Mouse (Mus musculus) heart, postnatal 0 days (tissue): ENCODE measurements around the gene Pde6c.

Source experiments
- CTCF ChIP-seq: IDR thresholded peaks from 2 replicates; pipeline ENCODE4 v1.5.1; 2016; ENCODE audit warnings: antibody characterized with exemption, control low read depth, low read depth
- EP300 ChIP-seq: IDR thresholded peaks from 2 replicates; pipeline ENCODE4 v1.6.1; 2016; ENCODE audit warnings: antibody characterized with exemption, low read depth

DNA sequence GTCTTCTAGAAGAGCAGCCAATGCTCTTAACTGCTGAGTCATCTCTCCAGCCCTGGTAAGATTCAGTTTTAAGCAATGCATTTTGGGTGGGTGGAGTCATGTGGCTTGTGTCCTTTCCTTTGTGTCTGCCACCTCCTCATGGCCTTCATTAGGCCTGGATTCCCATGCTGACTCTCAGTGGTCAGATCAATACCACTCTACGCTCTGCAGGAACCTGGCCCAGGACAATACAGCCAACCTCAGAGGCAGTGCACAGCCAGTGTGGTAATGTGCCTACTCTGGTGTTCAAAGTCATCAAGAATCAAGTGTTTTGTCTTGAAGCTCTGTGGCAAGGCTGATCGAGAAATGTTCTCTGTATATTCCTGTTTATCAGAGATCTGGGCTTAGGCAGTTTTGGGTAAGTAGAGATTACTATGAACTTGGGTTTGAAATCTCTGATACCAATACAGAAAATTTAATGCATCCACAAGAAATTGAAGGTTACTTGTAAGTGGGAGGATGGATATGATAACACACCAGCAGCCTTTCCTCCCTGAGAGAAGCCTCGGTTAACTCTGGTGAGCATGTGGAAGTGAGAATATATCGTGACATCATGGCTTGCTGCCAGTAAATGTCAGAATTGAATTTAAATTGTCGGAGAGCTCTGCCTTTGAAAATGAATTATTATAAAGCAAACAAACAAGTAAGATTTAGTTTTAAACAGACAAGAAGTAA is 54.2 kb downstream of the Pde6c start:
- TF ChIP-seq CTCF (no peak), EP300 (no peak)
